Mouse (Mus musculus) left cerebral cortex, adult 11 months (tissue): ENCODE measurements around the gene Asb3.
"Not testable (repeated sequence)": the region's sequence is repeated elsewhere in the genome, so short reads cannot be mapped to it uniquely, and the experiment has no call there.

Experiments used
- DNase-seq: peaks from one replicate; pipeline ENCODE4 v3.0.0; 2022; ENCODE audit warnings: low spot score

Gene Asb3

DNA sequence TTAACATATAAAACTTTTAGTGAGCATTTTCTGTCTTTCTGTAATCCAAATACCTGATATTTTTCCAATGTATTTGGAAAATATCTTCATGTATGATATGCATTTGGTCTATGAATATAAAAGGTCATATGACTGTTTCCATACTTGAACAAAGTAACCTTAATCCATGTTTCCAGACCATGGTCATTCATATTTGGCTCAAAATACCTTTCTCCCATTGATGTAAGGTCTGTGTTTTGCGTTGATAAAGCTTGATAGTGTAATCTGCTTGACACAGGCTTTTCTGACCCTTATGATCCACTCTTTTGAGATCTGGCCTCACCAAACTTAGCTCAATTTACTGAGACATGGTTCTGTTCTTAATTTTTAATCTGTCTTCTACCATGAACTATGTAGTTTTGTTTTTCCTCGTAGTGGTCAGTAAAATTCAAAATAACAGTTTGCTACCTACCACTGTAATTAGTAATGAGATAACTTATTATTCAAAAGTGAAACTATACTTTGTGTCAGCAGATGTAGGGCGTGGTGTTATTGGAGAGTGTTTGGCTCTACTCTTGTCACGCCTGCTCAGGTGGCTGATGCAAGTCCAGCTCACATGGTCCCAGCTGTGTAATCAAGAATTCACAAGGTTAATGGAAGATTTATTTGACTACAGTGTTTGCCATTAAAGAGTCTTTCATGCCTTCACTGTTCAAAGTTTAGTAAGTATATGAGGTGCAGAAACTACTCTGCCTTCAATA lies 116.1 kb downstream of the Asb3 start:
- no peak for DNase-seq

DNA sequence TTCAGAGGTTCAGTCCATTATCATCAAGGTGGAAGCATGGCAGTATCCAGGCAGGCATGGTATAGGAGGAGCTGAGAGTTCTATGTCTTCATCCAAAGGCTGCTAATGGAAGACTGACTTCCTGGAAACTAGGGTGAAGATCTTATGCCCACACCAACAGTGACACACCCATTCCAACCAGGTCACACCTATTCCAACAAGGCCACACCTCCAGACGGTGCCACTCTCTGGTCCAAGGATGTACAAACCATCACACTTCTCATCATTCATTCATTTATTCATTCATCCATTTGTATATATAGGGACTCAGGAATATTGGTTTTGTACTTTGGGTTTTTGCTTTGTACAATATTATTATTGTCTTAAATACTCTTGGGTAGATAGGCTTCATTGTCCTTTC lies 124.5 kb downstream of the Asb3 start:
- DNase-seq = not testable (repeated sequence)

DNA sequence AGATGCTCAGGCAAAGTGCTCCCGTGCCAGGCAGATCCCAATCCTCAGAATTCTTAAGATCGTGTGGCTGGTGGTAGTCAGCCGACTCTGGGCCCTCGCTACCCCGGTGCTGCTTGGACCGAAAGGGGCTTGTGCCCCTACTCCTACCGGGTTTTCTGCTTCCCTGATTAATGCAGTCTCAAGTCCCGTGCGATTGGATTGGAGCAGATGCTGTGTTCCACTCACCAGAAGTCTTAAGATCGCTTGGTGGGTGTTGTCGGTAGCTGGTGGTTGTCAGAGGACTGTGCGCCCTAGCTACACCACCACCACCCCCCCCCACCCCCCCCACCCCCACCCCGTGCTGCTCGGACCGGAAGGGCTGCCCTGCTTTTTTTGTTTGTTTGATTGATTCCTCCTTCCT lies 132.2 kb downstream of the Asb3 start:
- DNase-seq = not testable (repeated sequence)

DNA sequence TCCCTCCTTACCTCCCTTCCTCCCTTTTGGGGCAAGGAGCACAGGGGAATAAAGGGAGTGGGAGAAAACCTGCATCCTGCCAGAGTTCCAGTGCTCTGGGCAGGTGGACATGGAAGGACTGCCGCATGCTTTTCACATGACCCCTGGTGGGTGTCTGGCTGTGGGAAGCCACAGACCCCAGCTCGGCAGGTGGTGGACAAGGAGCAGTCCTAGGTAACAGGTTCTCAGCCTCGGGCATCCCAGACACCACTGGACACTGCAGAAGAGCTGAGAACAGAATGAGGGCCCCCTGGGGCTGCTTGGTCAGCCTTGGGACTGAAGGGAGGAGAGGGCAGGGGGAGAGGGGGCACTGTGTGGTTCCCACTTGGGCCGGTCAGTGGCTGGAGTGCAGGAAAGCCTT lies 149.7 kb downstream of the Asb3 start:
- DNase-seq = no peak

DNA sequence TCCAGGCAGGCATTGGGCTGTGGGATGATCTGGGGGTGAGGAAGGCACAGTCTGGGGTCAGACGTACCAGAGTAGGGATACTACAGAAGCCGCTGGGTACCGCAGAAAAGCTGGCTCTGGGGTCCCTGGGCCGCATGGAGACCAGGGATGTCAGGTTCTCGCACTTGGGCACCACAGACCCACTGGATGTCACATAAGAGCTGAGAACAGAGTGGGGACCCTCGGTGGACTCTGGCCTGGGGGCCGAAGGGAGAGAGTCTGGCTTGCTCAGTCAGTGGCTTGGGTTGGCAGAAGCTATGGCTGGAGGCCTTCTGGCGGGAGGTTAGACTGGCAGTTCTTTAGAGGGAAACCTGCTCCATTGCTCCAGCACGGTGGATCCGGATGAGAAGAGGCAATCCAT lies 204.8 kb downstream of the Asb3 start:
- no peak for DNase-seq

DNA sequence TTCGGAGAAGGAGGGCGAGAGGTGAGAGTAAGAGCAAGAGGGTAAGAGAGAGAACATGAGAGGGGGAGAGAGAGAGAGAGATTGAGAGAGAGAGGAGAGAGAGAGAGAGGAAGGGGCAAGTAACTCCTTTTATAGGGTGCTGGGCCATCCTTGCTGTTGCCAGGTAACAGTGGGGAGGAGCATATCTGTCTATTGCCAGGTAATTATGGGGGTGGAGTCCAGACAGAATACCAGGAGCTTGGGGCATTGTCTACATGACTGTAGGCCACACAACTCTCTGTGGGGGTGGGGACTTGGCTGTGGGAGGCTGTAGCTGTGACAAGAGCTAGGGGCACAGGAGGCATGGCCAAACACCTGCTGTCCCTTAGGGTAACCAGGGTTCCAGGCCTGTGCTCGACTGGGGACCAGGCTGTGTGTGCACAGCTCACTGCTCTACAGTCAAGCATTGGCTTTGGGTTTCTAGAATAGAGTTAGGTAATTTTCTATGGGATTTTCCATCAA lies 205.3 kb downstream of the Asb3 start:
- DNase-seq = no peak

DNA sequence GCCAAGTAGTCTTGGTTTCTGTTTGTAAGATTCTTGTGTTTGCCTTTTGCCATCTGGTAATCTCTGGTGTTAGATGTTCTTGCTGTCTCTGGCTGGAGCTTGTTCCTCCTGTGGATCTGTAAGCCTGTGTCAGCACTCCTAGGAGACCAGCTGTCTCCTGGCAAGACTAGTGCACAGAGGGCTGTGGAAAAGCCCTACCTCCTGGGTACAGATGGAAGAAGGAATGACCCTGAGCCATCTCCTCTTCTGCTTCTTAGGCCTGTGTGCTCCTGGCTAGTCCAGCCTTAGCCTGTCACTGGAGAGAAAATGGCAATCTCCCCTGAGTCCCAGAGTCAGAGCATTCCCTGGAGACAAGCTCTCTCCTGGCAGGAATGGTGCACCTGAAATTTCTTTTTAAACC lies 214.3 kb downstream of the Asb3 start:
- not testable (repeated sequence) for DNase-seq

DNA sequence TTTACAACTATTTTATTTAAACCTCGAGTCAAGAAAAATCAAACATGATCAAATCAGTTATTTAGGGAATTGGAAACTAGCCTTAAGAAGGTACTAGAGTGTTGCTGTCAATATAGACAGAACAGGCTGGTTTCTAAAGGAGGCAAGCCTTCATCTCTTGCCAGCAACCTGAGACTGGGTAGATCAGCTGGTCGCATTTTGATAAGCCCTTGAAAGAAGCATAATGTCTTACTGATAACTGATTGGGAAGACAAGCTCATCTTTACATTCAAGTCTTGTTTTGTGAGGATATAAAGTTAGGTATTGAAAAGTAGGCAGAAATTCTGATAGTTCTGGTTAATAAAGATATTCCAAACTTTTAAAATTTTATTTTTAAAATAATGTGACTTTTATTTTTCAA lies 217.0 kb downstream of the Asb3 start:
- no peak for DNase-seq

DNA sequence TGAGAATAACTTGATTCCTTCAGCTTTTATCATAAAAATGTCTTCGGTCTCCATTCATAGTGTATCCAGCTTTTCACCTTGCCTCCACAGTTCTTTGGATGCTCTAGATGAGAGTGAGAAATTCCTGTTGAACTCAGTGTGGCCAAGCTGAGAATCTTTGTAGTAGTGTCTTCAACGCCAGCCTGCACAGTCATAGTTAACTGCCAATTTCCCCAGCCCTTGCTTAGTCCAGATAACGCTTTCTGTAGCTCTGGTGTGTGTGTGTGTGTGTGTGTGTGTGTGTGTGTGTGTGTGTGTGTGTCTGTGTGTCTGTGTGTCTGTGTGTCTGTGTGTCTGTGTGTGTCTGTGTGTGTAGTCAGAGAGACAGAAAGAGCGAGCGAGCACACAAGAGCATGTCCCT lies 220.1 kb downstream of the Asb3 start:
- DNase-seq = no peak

DNA sequence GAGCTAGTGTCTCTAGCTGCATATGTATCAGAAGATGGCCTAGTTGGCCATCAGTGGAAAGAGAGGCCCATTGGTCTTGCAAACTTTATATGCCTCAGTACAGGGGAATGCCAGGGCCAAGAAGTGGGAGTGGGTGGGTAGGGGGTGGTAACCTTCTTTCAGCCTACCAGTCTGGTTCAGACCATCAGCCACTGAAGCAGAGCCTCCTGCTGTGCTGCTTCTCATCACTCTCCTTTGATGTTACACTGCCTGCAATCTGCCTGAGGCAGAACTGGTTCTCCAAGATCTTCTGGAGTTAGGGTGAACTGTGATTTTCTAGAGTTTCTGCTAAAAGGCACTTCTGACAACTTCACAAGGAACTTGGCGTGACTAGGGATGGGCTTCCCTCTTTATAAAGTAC lies 241.7 kb downstream of the Asb3 start:
- DNase-seq = not testable (repeated sequence)

DNA sequence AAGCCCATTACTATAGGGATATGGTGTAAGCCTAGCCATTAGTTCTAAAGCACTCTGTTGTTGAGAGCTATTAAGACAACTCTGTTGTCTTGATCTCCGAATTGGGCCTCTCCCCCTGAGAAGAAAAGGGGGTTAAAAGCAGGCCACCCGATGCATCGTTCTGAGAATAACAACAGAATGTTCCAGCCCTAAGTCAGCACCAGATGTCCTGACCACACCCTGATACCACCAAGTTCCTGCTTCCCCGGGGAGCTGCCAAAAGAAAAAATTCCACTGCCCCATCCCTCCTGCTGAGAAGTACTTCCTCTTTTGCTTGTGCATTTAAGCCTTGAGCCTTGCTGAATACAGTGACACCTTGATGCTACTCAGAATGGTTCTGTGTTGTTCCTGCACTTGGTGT lies 248.5 kb downstream of the Asb3 start:
- DNase-seq = not testable (repeated sequence)

DNA sequence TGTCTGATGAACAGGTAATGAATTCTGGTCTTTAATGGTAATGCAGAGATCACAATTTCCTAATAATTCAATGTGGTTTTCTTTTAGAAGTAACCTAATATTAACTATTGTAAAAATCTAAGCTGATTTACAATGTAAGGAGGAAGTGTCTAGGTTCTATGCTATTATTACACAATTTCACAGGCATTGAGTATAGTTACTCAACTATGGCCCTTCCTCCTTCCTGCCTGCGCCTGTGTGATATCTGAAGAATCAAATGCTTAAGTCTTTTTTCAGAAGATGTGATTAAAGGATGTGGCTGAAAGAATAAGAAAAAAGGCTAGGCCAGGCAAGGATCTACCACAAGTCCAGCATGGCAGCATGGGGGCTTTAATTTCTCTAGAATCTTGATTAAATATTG lies 249.6 kb downstream of the Asb3 start:
- DNase-seq = not testable (repeated sequence)

DNA sequence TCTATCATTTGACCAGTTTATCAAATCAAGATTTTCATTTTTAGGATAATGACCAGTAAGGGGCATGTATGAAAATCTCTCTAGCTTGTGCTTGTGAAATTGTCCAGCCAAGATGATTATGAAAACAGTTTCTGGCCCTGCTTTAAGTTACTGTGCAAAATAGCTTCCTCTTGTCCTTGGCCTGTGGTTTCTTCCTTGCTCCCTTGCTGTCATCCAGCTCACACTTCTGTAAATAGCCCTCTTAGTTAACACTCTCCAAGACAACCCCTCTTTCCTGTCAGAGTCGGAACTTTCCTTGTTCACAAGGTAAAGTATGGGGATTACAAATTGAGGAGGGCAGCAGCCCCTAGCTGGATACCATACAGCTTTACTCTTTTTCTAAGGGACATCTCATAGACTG lies 253.2 kb downstream of the Asb3 start:
- not testable (repeated sequence) for DNase-seq
